Mouse (Mus musculus) central nervous system, embryonic 11.5 days (tissue): Measurements from ENCODE around the gene Chrna3. TPM values are rescaled to one million over a fixed set of nuclear protein-coding genes. Genes with fewer than 3 reads are reported as not detected.

ENCODE experiments used
- polyA plus RNA-seq: library from polyadenylated mRNA; depleted of rRNA; stranded (reverse); fragments of >200 nt; gene quantifications from 2 replicates; pipeline ENCODE4 v1.2.3, GENCODE M21; 2012; rRNA removed

Chrna3 gene
- polyA plus RNA-seq, result 5.2 and 8.7 TPM in 2 replicates

GRCm38 (mm10) chr9:55026275-55026663 is at the start of gene Chrna3:
Gene Chrna3, minus strand, starts transcription at chr9:55026562.

GRCm38 (mm10) chr9:55048211-55048880 is 22.0 kb upstream of the Chrna3 start, which contains the start of gene Chrnb4:
Gene Chrnb4, minus strand, starts transcription at chr9:55048779.

GRCm38 (mm10) chr9:54980674-54981073 is 45.7 kb downstream of the Chrna3 start, which contains the start of gene Chrna5:
Gene Chrna5, plus strand, starts transcription at chr9:54980880.

Other genes starting within 250 kb of the Chrna3 start
- gene Ireb2, start 162.8 kb downstream of the Chrna3 start, polyA plus RNA-seq, result 42.3 and 68.3 TPM in 2 replicates
- gene Hykk, start 109.3 kb downstream of the Chrna3 start, polyA plus RNA-seq, result 1.8 and 3.7 TPM in 2 replicates
- 161 and 281 TPM in 2 replicates for gene Psma4, start 75.8 kb downstream of the Chrna3 start, polyA plus RNA-seq
- gene AY074887, start 75.6 kb downstream of the Chrna3 start, polyA plus RNA-seq, result 0.25 TPM in 1 of 2 replicates, not detected in the other
- gene Chrna5, start 45.7 kb downstream of the Chrna3 start, polyA plus RNA-seq, result 2.7 and 2.9 TPM in 2 replicates
- gene Chrnb4, start 22.2 kb upstream of the Chrna3 start, polyA plus RNA-seq, result 1.5 and 2.7 TPM in 2 replicates
- 22.1 and 25.8 TPM in 2 replicates for gene Ube2q2, start 122.3 kb upstream of the Chrna3 start, polyA plus RNA-seq
- gene Fbxo22, start 182.4 kb upstream of the Chrna3 start, polyA plus RNA-seq, result 40.3 and 44.9 TPM in 2 replicates